Mouse (Mus musculus) heart, embryonic 10.5 days (tissue): ENCODE data around the gene Olfr103. TPM values are rescaled to one million over a fixed set of nuclear protein-coding genes. Genes with fewer than 3 reads are reported as not detected.

Experiments
- DNase-seq: peaks from one replicate; pipeline ENCODE4 v3.0.0-alpha.2; 2017; ENCODE audit warnings: low spot score
- H3K27ac ChIP-seq: fragments of 300-500 bp; sonication (generic); 2 replicates; pipeline ENCODE4 v1.5.1; 2016; ENCODE audit warnings: mild to moderate bottlenecking
- H3K27me3 ChIP-seq: fragments of 300-500 bp; sonication (generic); 2 replicates; pipeline ENCODE4 v1.6.1; 2016; ENCODE audit warnings: mild to moderate bottlenecking; ENCODE audit not compliant: poor library complexity, insufficient read depth, severe bottlenecking
- H3K36me3 ChIP-seq: fragments of 300-500 bp; sonication (generic); 2 replicates; pipeline ENCODE4 v1.6.1; 2016; ENCODE audit warnings: mild to moderate bottlenecking, moderate library complexity
- H3K4me1 ChIP-seq: fragments of 300-500 bp; sonication (generic); 2 replicates; pipeline ENCODE4 v1.6.1; 2016; ENCODE audit warnings: mild to moderate bottlenecking
- H3K4me3 ChIP-seq: fragments of 300-500 bp; sonication (generic); 2 replicates; pipeline ENCODE4 v1.5.1; 2016; ENCODE audit warnings: mild to moderate bottlenecking, moderate library complexity
- H3K9me3 ChIP-seq: fragments of 300-500 bp; sonication (generic); 2 replicates; pipeline ENCODE4 v1.6.1; 2016; ENCODE audit warnings: mild to moderate bottlenecking, moderate library complexity
- WGBS: fragments of 180-500 bp; shearing (Covaris S2); methylation state at CpG from one replicate; pipeline ENCODE4 v1.1.7; 2016; 5-methylcytosine and 5-hydroxymethylcytosine counted together
- polyA plus RNA-seq: library from polyadenylated mRNA; unstranded; fragments of >200 nt; fragmentation: Nextera tagmentation; extraction: Ambion mirVana; gene quantifications from 2 replicates; pipeline ENCODE4 v1.2.1, GENCODE M21; 2016

The Olfr103 gene
- polyA plus RNA-seq: not detected in 2 replicates

DNA sequence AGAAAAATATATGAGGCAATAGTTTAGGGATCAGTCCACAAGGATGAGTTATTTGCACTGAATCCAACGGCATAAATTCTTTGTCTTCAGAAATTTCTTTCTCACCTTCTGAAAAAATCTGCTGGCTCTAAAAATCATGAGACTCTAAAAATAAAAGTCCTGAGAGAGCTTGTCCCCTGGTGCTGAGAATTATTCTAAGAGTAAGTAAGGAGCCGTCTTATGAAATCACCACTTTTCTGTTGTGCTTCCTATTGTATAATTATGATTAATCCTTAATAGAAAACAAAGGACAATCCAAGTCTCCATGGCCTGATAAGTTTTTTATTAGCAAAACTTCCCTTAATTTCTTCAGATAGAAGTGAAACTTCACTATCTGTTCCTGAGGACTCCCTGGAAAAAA, at the start of gene Olfr103:
Gene Olfr103, minus strand, starts transcription at position 101 of the 400 bp plus-strand sequence.
- WGBS: 82% methylated on average over 2 of the region's 2 CpGs
- H3K4me3 ChIP-seq: no peak within 1 kb of the TSS
- H3K27me3 ChIP-seq: no peaks in the 10 kb centered on the region
- no peaks in the 10 kb centered on the region for H3K36me3 ChIP-seq
- H3K27ac ChIP-seq: no peak within 1 kb of the TSS
- H3K4me1 ChIP-seq: no peaks in the 10 kb centered on the region
- no peaks in the 10 kb centered on the region for H3K9me3 ChIP-seq
- no peak for DNase-seq

GRCm38 (mm10) chr17:37378733-37379132, 39.2 kb upstream of the Olfr103 start, which contains the start of gene Olfr105-ps:
TSS of gene Olfr105-ps (plus strand) at chr17:37379033.
- Histone ChIP-seq H3K4me1 (no peaks in the 10 kb centered on the region), H3K36me3 (no peaks in the 10 kb centered on the region), H3K27ac (no peak within 1 kb of the TSS), H3K4me3 (no peak within 1 kb of the TSS), H3K27me3 (no peaks in the 10 kb centered on the region), H3K9me3 (no peaks in the 10 kb centered on the region)
- no peak for DNase-seq

- Histone ChIP-seq H3K9me3 (no peaks in the 10 kb centered on the region), H3K27me3 (no peaks in the 10 kb centered on the region), H3K36me3 (no peaks in the 10 kb centered on the region), H3K27ac (no peak within 1 kb of the TSS), H3K4me3 (no peak within 1 kb of the TSS), H3K4me1 (no peaks in the 10 kb centered on the region)
- no peak for DNase-seq
Measured at GRCm38 (mm10) chr17:37359282-37359681, 19.8 kb upstream of the Olfr103 start, which contains the start of gene Olfr104-ps. TSS of gene Olfr104-ps (plus strand) at chr17:37359582.

DNA sequence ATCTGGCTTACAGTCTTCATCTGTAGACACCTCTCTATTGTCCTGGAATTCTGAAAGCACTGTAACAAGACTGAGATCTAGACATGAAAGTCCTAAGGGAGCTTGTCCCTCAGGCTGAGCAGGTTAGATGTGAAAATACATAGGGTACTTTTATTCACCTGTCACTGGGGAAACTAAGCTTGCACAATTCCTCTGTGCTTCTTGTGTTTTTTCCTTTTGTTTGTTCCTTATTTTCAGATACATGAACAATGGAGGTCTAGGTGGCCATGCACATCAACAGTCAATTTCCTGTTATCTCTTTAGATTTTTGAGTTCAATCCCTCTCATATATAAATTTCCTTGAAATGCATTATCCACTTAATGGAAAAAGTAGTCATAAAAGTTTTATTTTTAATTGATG, 22.5 kb downstream of the Olfr103 start, which contains the start of gene Olfr102:
Gene Olfr102, minus strand, starts transcription at position 101 of the 400 bp plus-strand sequence.
- no peak within 1 kb of the TSS for H3K27ac ChIP-seq
- no peaks in the 10 kb centered on the region for H3K36me3 ChIP-seq
- no peak for DNase-seq
- no peak within 1 kb of the TSS for H3K4me3 ChIP-seq
- H3K9me3 ChIP-seq: 0 out of 2 replicates have a peak, but pooled peaks cover 7% of the 10 kb centered on the region
- no peaks in the 10 kb centered on the region for H3K4me1 ChIP-seq
- no peaks in the 10 kb centered on the region for H3K27me3 ChIP-seq

DNA sequence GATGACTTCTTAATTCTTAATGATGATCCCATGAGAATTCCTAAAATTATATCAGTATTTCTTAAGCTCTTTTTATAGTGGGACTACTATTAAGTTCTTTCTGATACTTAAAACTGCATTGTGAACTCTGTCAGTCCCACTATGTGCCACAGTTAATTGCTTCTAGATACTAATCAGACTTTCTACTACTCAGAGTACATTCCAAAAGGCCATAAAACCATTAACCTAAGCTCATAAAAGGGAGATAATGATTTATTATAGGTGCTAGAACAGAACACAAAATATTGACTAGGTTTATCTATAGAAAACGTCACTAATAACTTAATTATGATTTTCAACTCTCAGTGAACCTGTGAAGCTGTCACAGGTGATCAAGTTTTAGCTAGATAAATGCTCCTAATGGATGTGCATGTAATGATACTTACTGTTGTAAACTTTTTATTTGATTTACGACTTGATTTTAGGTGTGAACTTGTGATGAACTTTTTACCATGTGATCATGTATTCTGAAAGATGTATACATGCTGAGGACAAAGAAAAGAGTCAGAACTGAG, 29.3 kb downstream of the Olfr103 start:
- H3K4me1 ChIP-seq: no peaks in the 10 kb centered on the region
- no peak overlapping the region for H3K4me3 ChIP-seq
- H3K27me3 ChIP-seq: no peaks in the 10 kb centered on the region
- DNase-seq: no peak
- H3K36me3 ChIP-seq: no peaks in the 10 kb centered on the region
- H3K27ac ChIP-seq: no peak overlapping the region
- no peaks in the 10 kb centered on the region for H3K9me3 ChIP-seq
- 40% methylated on average over 2 of the region's 2 CpGs for WGBS

DNA sequence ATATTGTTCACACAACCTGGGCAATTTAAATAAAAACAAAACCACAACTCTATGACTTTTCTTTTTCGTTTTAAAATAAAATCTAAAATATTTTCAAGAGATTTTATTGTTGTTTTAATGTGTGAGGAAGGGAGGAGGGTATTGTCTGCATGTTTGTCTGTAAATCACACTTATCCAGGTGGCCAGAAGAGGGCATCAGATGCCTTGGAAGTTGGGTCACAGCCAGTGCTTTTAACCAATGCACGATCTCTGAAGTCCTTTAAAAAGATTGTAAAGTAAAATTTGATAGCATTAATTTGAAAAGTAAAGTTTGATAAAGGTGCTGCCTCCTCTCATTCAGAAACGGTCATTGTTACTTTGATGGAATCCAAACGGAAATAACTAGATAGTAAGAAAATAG, 31.0 kb downstream of the Olfr103 start:
- H3K4me1 ChIP-seq: no peaks in the 10 kb centered on the region
- H3K9me3 ChIP-seq: no peaks in the 10 kb centered on the region
- DNase-seq: no peak
- H3K27ac ChIP-seq: no peak overlapping the region
- 34% methylated on average over 4 of the region's 4 CpGs for WGBS
- H3K4me3 ChIP-seq: no peak overlapping the region
- H3K36me3 ChIP-seq: no peaks in the 10 kb centered on the region
- no peaks in the 10 kb centered on the region for H3K27me3 ChIP-seq

GRCm38 (mm10) chr17:37304213-37304612, 35.3 kb downstream of the Olfr103 start, which contains the start of gene Olfr101:
TSS of gene Olfr101 (minus strand) at chr17:37304313.
- 65% methylated on average over 4 of the region's 4 CpGs for whole genome bisulfite sequencing

More at GRCm38 (mm10) chr17:37304213-37304612, 35.3 kb downstream of the Olfr103 start, which contains the start of gene Olfr101:
- Histone ChIP-seq H3K9me3 (no peaks in the 10 kb centered on the region), H3K36me3 (no peaks in the 10 kb centered on the region), H3K4me1 (no peaks in the 10 kb centered on the region), H3K4me3 (no peak within 1 kb of the TSS), H3K27ac (no peak within 1 kb of the TSS), H3K27me3 (no peaks in the 10 kb centered on the region)
- no peak for DNase-seq

Other genes with a start within 250 kb of the Olfr103 start
- gene Olfr91, start 241.4 kb downstream of the Olfr103 start, polyA plus RNA-seq: 0.15 TPM in 1 of 2 replicates, not detected in the other
- gene Olfr92, start 219.6 kb downstream of the Olfr103 start, polyA plus RNA-seq: not detected in 2 replicates
- not detected in 2 replicates for gene Olfr93, start 178.2 kb downstream of the Olfr103 start, polyA plus RNA-seq
- not detected in 2 replicates for gene Ubd, start 145.8 kb downstream of the Olfr103 start, polyA plus RNA-seq
- gene Olfr94, start 138.7 kb downstream of the Olfr103 start, polyA plus RNA-seq: not detected in 2 replicates
- gene Olfr95, start 126.6 kb downstream of the Olfr103 start, polyA plus RNA-seq: not detected in 2 replicates
- gene Olfr96, start 119.6 kb downstream of the Olfr103 start, polyA plus RNA-seq: not detected in 2 replicates
- not detected in 2 replicates for gene Olfr97, start 102.4 kb downstream of the Olfr103 start, polyA plus RNA-seq
- gene Olfr98, start 75.9 kb downstream of the Olfr103 start, polyA plus RNA-seq: not detected in 2 replicates
- 1.00 and 1.7 TPM in 2 replicates for gene H2-M3, start 69.5 kb downstream of the Olfr103 start, polyA plus RNA-seq
- 0.09 TPM in 1 of 2 replicates, not detected in the other for gene Olfr99, start 56.2 kb downstream of the Olfr103 start, polyA plus RNA-seq
- not detected in 2 replicates for gene Olfr101, start 35.4 kb downstream of the Olfr103 start, polyA plus RNA-seq
- not detected in 2 replicates for gene Olfr102, start 22.6 kb downstream of the Olfr103 start, polyA plus RNA-seq
- gene Olfr104-ps, start 19.9 kb upstream of the Olfr103 start, polyA plus RNA-seq: not detected in 2 replicates
- gene Olfr105-ps, start 39.3 kb upstream of the Olfr103 start, polyA plus RNA-seq: not detected in 2 replicates
- gene Olfr106-ps, start 50.7 kb upstream of the Olfr103 start, polyA plus RNA-seq: not detected in 2 replicates
- gene Olfr107, start 59.5 kb upstream of the Olfr103 start, polyA plus RNA-seq: not detected in 2 replicates
- not detected in 2 replicates for gene Olfr108, start 105.8 kb upstream of the Olfr103 start, polyA plus RNA-seq
- gene Olfr109, start 119.2 kb upstream of the Olfr103 start, polyA plus RNA-seq: not detected in 2 replicates
- gene H2-M2, start 143.9 kb upstream of the Olfr103 start, polyA plus RNA-seq: not detected in 2 replicates
- gene Olfr110, start 152.8 kb upstream of the Olfr103 start, polyA plus RNA-seq: not detected in 2 replicates
- not detected in 2 replicates for gene Olfr111, start 168.3 kb upstream of the Olfr103 start, polyA plus RNA-seq
- not detected in 2 replicates for gene Olfr112, start 229.8 kb upstream of the Olfr103 start, polyA plus RNA-seq
- gene Olfr113, start 238.0 kb upstream of the Olfr103 start, polyA plus RNA-seq: not detected in 2 replicates